Mouse (Mus musculus) lung, embryonic 15.5 days (tissue): ENCODE results near the gene Tbc1d22a. TPM values are rescaled to one million over a fixed set of nuclear protein-coding genes. Genes with fewer than 3 reads are reported as not detected.

Experiments
- ATAC-seq: fragments of 200-750 bp; cut with Nextera tagmentation; 2 replicates; pipeline ENCODE4 v1.8.0; 2017; ENCODE audit warnings: moderate number of reproducible peaks, borderline replicate concordance; ENCODE audit not compliant: low FRiP score, low TSS enrichment; ENCODE audit errors: extremely low read depth
- H3K27ac ChIP-seq: fragments of 300-500 bp; sonication (generic); 2 replicates; pipeline ENCODE4 v1.5.1; 2015; ENCODE audit warnings: moderate library complexity, mild to moderate bottlenecking, inconsistent platforms
- H3K27me3 ChIP-seq: fragments of 300-500 bp; sonication (generic); 2 replicates; pipeline ENCODE4 v1.6.1; 2015; ENCODE audit warnings: inconsistent platforms
- H3K36me3 ChIP-seq: fragments of 300-500 bp; sonication (generic); 2 replicates; pipeline ENCODE4 v1.6.1; 2015; ENCODE audit warnings: inconsistent platforms
- H3K4me1 ChIP-seq: fragments of 300-500 bp; sonication (generic); 2 replicates; pipeline ENCODE4 v1.6.1; 2015; ENCODE audit warnings: inconsistent platforms
- H3K4me2 ChIP-seq: fragments of 300-500 bp; sonication (generic); 2 replicates; pipeline ENCODE4 v1.6.1; 2015; ENCODE audit warnings: inconsistent platforms, mild to moderate bottlenecking, moderate library complexity
- H3K4me3 ChIP-seq: fragments of 300-500 bp; sonication (generic); 2 replicates; pipeline ENCODE4 v1.5.1; 2015; ENCODE audit warnings: mild to moderate bottlenecking, inconsistent platforms
- H3K9ac ChIP-seq: fragments of 300-500 bp; sonication (generic); 2 replicates; pipeline ENCODE4 v1.6.1; 2015; ENCODE audit warnings: inconsistent platforms
- H3K9me3 ChIP-seq: fragments of 300-500 bp; sonication (generic); 2 replicates; pipeline ENCODE4 v1.6.1; 2016; ENCODE audit warnings: inconsistent platforms
- WGBS: fragments of 180-500 bp; shearing (Covaris S2); methylation state at CpG from one replicate; pipeline ENCODE4 v1.1.7; 2015; 5-methylcytosine and 5-hydroxymethylcytosine counted together
- polyA plus RNA-seq: library from polyadenylated mRNA; unstranded; fragments of >200 nt; fragmentation: Nextera tagmentation; extraction: Ambion mirVana; gene quantifications from 2 replicates; pipeline ENCODE4 v1.2.1, GENCODE M21; 2015

Gene Tbc1d22a
- polyA plus RNA-seq, 1 experiment from 2014 or later = 12.4 TPM

- Histone ChIP-seq H3K4me1 (no peaks in the 10 kb centered on the region), H3K27me3 (no peaks in the 10 kb centered on the region), H3K9ac (no peak overlapping the region), H3K27ac (no peak overlapping the region), H3K4me2 (no peak overlapping the region), H3K9me3 (no peaks in the 10 kb centered on the region), H3K4me3 (no peak overlapping the region), H3K36me3 (no peaks in the 10 kb centered on the region)
- ATAC-seq = no peak
- WGBS = 89% methylated on average over 2 of the region's 2 CpGs
Measured at GRCm38 (mm10) chr15:86449794-86450193, 235.5 kb downstream of the Tbc1d22a start.

- no peak overlapping the region for H3K4me2 ChIP-seq
- no peaks in the 10 kb centered on the region for H3K36me3 ChIP-seq
- H3K4me3 ChIP-seq = no peak overlapping the region
- no peaks in the 10 kb centered on the region for H3K27me3 ChIP-seq
- H3K4me1 ChIP-seq = no peaks in the 10 kb centered on the region
- H3K27ac ChIP-seq = no peak overlapping the region
- no peak overlapping the region for H3K9ac ChIP-seq
- H3K9me3 ChIP-seq = no peaks in the 10 kb centered on the region
- 65% methylated on average over 3 of the region's 3 CpGs for WGBS
- ATAC-seq = no peak
Measured at GRCm38 (mm10) chr15:86459413-86459812, 245.2 kb downstream of the Tbc1d22a start.

GRCm38 (mm10) chr15:86462636-86463035 lies 248.4 kb downstream of the Tbc1d22a start:
- no peak for ATAC-seq
- Histone ChIP-seq H3K9ac (no peak overlapping the region), H3K36me3 (no peaks in the 10 kb centered on the region), H3K9me3 (no peaks in the 10 kb centered on the region), H3K4me1 (no peaks in the 10 kb centered on the region), H3K27ac (no peak overlapping the region), H3K4me3 (no peak overlapping the region), H3K4me2 (no peak overlapping the region), H3K27me3 (no peaks in the 10 kb centered on the region)
- 66% methylated on average over 8 of the region's 8 CpGs for WGBS

GRCm38 (mm10) chr15:86468082-86468481 lies 253.8 kb downstream of the Tbc1d22a start:
- Histone ChIP-seq H3K9ac (no peak overlapping the region), H3K36me3 (no peaks in the 10 kb centered on the region), H3K9me3 (no peaks in the 10 kb centered on the region), H3K27me3 (no peaks in the 10 kb centered on the region), H3K4me2 (no peak overlapping the region), H3K4me3 (no peak overlapping the region), H3K4me1 (no peaks in the 10 kb centered on the region), H3K27ac (no peak overlapping the region)
- no peak for ATAC-seq

GRCm38 (mm10) chr15:86471136-86471535 lies 256.9 kb downstream of the Tbc1d22a start:
- no peak for ATAC-seq
- Histone ChIP-seq H3K4me3 (no peak overlapping the region), H3K9ac (no peak overlapping the region), H3K4me2 (no peak overlapping the region), H3K36me3 (no peaks in the 10 kb centered on the region), H3K9me3 (no peaks in the 10 kb centered on the region), H3K27me3 (no peaks in the 10 kb centered on the region), H3K4me1 (no peaks in the 10 kb centered on the region), H3K27ac (no peak overlapping the region)
- 65% methylated on average over 7 of the region's 7 CpGs for WGBS

- no peak for ATAC-seq
- H3K27me3 ChIP-seq = no peaks in the 10 kb centered on the region
Measured at GRCm38 (mm10) chr15:86473473-86473872, 259.2 kb downstream of the Tbc1d22a start.

GRCm38 (mm10) chr15:86474951-86475350 lies 260.7 kb downstream of the Tbc1d22a start:
- H3K27ac ChIP-seq = no peak overlapping the region
- H3K4me3 ChIP-seq = no peak overlapping the region
- H3K9ac ChIP-seq = no peak overlapping the region
- 66% methylated on average over 5 of the region's 5 CpGs for WGBS
- no peak overlapping the region for H3K4me2 ChIP-seq
- H3K27me3 ChIP-seq = no peaks in the 10 kb centered on the region
- H3K9me3 ChIP-seq = no peaks in the 10 kb centered on the region
- ATAC-seq = no peak
- 0 out of 2 replicates have a peak, but pooled peaks cover 5% of the 10 kb centered on the region for H3K4me1 ChIP-seq
- H3K36me3 ChIP-seq = no peaks in the 10 kb centered on the region

More at GRCm38 (mm10) chr15:86473473-86473872, 259.2 kb downstream of the Tbc1d22a start:
- Histone ChIP-seq H3K4me1 (no peaks in the 10 kb centered on the region), H3K36me3 (no peaks in the 10 kb centered on the region), H3K4me2 (no peak overlapping the region), H3K4me3 (no peak overlapping the region), H3K9ac (no peak overlapping the region), H3K27ac (no peak overlapping the region), H3K9me3 (no peaks in the 10 kb centered on the region)
- WGBS = 49% methylated on average over 11 of the region's 11 CpGs

- H3K27ac ChIP-seq = no peak overlapping the region
- no peak overlapping the region for H3K4me3 ChIP-seq
- no peak for ATAC-seq
- no peaks in the 10 kb centered on the region for H3K36me3 ChIP-seq
- no peak overlapping the region for H3K9ac ChIP-seq
- H3K27me3 ChIP-seq = no peaks in the 10 kb centered on the region
- H3K4me2 ChIP-seq = no peak overlapping the region
- 0 out of 2 replicates have a peak, but pooled peaks cover 5% of the 10 kb centered on the region for H3K4me1 ChIP-seq
- 66% methylated on average over 6 of the region's 6 CpGs for WGBS
- H3K9me3 ChIP-seq = no peaks in the 10 kb centered on the region
Measured at GRCm38 (mm10) chr15:86476483-86476882, 262.2 kb downstream of the Tbc1d22a start.

GRCm38 (mm10) chr15:86477032-86477431 lies 262.8 kb downstream of the Tbc1d22a start:
- Histone ChIP-seq H3K4me1 (0 out of 2 replicates have a peak, but pooled peaks cover 5% of the 10 kb centered on the region), H3K9ac (no peak overlapping the region), H3K27me3 (no peaks in the 10 kb centered on the region), H3K27ac (no peak overlapping the region), H3K4me3 (no peak overlapping the region), H3K36me3 (no peaks in the 10 kb centered on the region), H3K4me2 (no peak overlapping the region), H3K9me3 (no peaks in the 10 kb centered on the region)
- ATAC-seq = no peak
- WGBS = 41% methylated on average over 6 of the region's 6 CpGs

- no peak overlapping the region for H3K27ac ChIP-seq
- no peak for ATAC-seq
- H3K27me3 ChIP-seq = no peaks in the 10 kb centered on the region
Measured at GRCm38 (mm10) chr15:86477471-86477992, 263.3 kb downstream of the Tbc1d22a start.

GRCm38 (mm10) chr15:86478685-86479502 lies 264.6 kb downstream of the Tbc1d22a start:
- no peaks in the 10 kb centered on the region for H3K36me3 ChIP-seq
- no peak for ATAC-seq
- no peaks in the 10 kb centered on the region for H3K9me3 ChIP-seq
- no peak overlapping the region for H3K4me2 ChIP-seq
- WGBS = 64% methylated on average over 13 of the region's 13 CpGs
- H3K27ac ChIP-seq = no peak overlapping the region
- H3K27me3 ChIP-seq = no peaks in the 10 kb centered on the region
- H3K9ac ChIP-seq = no peak overlapping the region
- H3K4me3 ChIP-seq = no peak overlapping the region
- H3K4me1 ChIP-seq = 0 out of 2 replicates have a peak, but pooled peaks cover 5% of the 10 kb centered on the region

More at GRCm38 (mm10) chr15:86477471-86477992, 263.3 kb downstream of the Tbc1d22a start:
- 0 out of 2 replicates have a peak, but pooled peaks cover 5% of the 10 kb centered on the region for H3K4me1 ChIP-seq
- H3K9me3 ChIP-seq = no peaks in the 10 kb centered on the region
- H3K9ac ChIP-seq = no peak overlapping the region
- H3K4me2 ChIP-seq = no peak overlapping the region
- H3K4me3 ChIP-seq = no peak overlapping the region
- no peaks in the 10 kb centered on the region for H3K36me3 ChIP-seq

- Histone ChIP-seq H3K36me3 (no peaks in the 10 kb centered on the region), H3K9ac (no peak overlapping the region), H3K4me3 (no peak overlapping the region), H3K4me1 (peaks cover 21% of the 10 kb centered on the region), H3K9me3 (no peaks in the 10 kb centered on the region), H3K27me3 (no peaks in the 10 kb centered on the region), H3K27ac (no peak overlapping the region), H3K4me2 (no peak overlapping the region)
- ATAC-seq = no peak
- 50% methylated on average over 5 of the region's 5 CpGs for WGBS
Measured at GRCm38 (mm10) chr15:86482362-86482761, 268.1 kb downstream of the Tbc1d22a start.
